Mouse (Mus musculus): ENCODE measurements at regions not wholly inside any gene's neighbourhood (a gene's known extent, or its start where the extent isn't known, plus 50 kb on each side); places are given as distances from the start of the nearest gene placed in this dataset.

DNA sequence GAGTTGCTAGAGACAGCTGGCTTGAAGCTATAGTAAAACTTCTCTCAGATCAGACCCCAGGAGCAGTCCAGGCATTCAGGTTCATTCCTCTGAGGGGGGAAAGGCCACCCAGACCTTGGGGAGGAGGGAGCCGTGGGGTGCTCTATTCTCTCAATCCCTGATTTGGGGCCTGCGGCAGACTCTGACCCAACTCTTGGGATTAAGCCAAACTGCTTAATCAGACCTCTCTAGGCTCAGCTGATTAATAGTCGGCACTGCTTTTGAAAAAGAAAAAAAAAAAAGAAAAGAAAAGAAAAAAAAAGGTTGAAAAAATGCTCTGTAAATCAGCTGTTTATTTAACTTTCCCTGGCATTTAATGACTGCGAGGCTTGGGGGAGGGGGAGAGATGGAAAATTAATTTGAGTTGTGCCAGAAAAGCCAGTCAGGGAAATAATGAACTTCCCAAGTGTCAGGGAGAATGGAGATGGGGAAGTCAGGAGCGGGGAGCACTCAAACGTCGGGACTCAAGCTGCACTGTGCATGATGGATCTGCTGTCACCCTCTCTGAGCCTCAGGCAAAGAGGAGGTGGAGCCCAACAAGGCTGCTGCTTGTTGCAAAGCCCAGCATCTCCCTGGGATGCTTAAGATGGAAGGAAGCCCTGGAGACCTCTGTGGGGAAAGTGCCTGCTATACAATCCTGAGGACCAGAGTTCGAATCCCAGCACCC, 120.5 kb upstream of the Igsf21 start:
- no peak overlapping the region for H3K4me3 ChIP-seq
- 44% methylated on average over 8 of the region's 8 CpGs for WGBS
- H3K9ac ChIP-seq: no peak overlapping the region
- ATAC-seq (ENCODE audit: extremely low read depth, insufficient number of reproducible peaks, low FRiP score, low TSS enrichment): no peak
- no peak overlapping the region for H3K4me2 ChIP-seq
- no peak overlapping the region for H3K27ac ChIP-seq (replicated peaks)
- H3K27me3 ChIP-seq (replicated peaks): peaks cover 24% of the 10 kb centered on the region
- H3K9me3 ChIP-seq: no peaks in the 10 kb centered on the region
- H3K4me1 ChIP-seq: no peaks in the 10 kb centered on the region
- H3K36me3 ChIP-seq: no peaks in the 10 kb centered on the region

DNA sequence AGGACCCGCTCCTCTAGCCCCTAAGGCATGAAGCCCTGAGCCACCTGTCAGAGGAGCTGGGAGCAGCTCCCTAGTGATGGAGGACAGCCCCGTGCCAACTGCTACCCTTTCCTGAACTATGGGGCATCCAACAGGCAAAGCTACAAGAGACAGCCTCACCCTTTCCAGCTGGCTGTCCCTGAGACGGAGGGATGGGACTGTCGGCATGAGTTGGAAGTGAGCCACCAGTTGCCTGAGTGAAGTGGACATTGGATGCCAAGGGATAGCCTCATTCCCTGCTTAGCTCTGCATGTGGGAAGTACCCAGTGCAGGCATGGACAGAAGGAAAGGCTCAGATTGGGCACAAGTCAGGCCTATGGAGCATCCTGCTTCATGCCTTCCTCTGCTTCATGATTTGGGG, 112.3 kb upstream of the Igsf21 start:
- Histone ChIP-seq H3K4me1 (no peaks in the 10 kb centered on the region), H3K9me3 (no peaks in the 10 kb centered on the region), H3K27ac (replicated peaks) (no peak overlapping the region), H3K4me3 (no peak overlapping the region), H3K4me2 (no peak overlapping the region), H3K36me3 (no peaks in the 10 kb centered on the region), H3K27me3 (replicated peaks) (peaks cover 11% of the 10 kb centered on the region; the same call in 1 of the 2 replicates), H3K9ac (no peak overlapping the region)
- no peak for ATAC-seq (ENCODE audit: extremely low read depth, insufficient number of reproducible peaks, low FRiP score, low TSS enrichment)
- 81% methylated on average over 4 of the region's 4 CpGs for WGBS

DNA sequence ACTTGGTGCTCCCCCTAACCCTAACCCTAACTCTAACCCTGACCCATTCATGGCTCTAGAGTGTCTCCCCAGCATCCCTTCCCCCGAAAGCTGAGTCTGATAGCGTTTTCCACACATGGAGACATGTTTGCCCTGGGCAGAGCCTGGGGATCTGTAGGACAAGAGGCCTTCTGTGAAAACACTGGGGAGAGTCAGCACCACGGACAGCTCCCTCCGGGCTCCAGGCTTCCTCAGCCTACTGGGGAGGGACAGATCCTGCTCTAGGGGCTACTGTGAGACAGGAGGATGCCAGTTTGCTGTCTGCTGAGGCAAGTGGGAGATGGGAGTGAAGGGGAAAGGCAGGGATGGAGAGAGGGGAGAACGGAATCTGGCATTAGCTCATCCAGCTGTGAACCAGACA, 111.5 kb upstream of the Igsf21 start:
- ATAC-seq (ENCODE audit: extremely low read depth, insufficient number of reproducible peaks, low FRiP score, low TSS enrichment): no peak
- H3K27me3 ChIP-seq (replicated peaks): peaks cover 10% of the 10 kb centered on the region; the same call in 1 of the 2 replicates
- WGBS: 11% methylated on average over 5 of the region's 5 CpGs
- no peak overlapping the region for H3K4me2 ChIP-seq
- no peak overlapping the region for H3K27ac ChIP-seq (replicated peaks)
- H3K9me3 ChIP-seq: no peaks in the 10 kb centered on the region
- no peaks in the 10 kb centered on the region for H3K4me1 ChIP-seq
- no peaks in the 10 kb centered on the region for H3K36me3 ChIP-seq
- H3K4me3 ChIP-seq: no peak overlapping the region
- H3K9ac ChIP-seq: no peak overlapping the region

DNA sequence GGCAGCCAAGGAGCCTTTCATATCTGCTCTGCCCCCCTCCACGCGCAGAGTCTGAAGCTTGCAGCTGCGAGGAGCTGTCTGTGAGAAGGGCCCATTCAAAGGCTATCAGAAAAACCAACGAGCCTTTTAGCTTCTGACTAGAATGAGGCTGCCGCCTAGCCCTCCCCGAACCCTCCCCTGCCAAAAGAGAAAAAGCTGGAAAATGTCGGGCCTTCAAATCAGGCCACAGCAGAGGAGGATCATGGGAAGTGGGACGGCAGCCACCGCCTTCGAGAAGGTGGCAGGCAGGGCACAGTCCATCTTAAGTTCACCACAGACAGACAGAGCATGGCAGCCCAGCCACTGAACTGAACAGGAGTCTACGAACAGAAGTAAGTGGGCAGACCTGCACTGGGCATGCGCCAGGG, 108.6 kb upstream of the Igsf21 start:
- no peak for ATAC-seq (ENCODE audit: extremely low read depth, insufficient number of reproducible peaks, low FRiP score, low TSS enrichment)
- Histone ChIP-seq H3K27ac (replicated peaks) (no peak overlapping the region), H3K4me1 (no peaks in the 10 kb centered on the region), H3K4me2 (no peak overlapping the region), H3K9me3 (no peaks in the 10 kb centered on the region), H3K36me3 (no peaks in the 10 kb centered on the region), H3K4me3 (no peak overlapping the region), H3K9ac (no peak overlapping the region), H3K27me3 (replicated peaks) (no peaks in the 10 kb centered on the region; the same call in 1 of the 2 replicates)
- WGBS: 67% methylated on average over 12 of the region's 12 CpGs

DNA sequence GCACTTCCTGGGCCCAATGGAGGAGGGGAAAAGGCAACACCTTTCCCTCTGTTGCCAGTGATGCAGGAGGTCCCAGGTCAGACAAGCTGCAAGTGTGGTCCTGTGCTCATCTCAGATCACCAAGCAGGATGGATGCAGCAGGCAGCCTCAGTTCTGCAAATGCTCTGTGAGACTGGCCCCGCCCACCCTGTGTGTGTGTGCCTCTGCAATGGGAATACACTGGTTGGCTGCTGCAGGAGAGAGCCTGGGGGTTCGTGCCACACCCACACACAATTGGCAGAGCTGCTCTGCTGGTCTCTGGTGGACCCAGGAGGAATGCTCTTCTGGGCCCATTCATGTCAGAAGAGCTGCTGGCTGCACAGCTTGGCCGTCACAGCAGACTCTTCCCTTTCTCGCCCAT, 102.2 kb upstream of the Igsf21 start:
- no peak overlapping the region for H3K9ac ChIP-seq
- ATAC-seq (ENCODE audit: extremely low read depth, insufficient number of reproducible peaks, low FRiP score, low TSS enrichment): no peak
- H3K27me3 ChIP-seq (replicated peaks): no peaks in the 10 kb centered on the region
- no peaks in the 10 kb centered on the region for H3K36me3 ChIP-seq
- no peaks in the 10 kb centered on the region for H3K9me3 ChIP-seq
- H3K4me2 ChIP-seq: no peak overlapping the region
- no peaks in the 10 kb centered on the region for H3K4me1 ChIP-seq
- no peak overlapping the region for H3K4me3 ChIP-seq
- WGBS: 57% methylated on average over 4 of the region's 4 CpGs
- H3K27ac ChIP-seq (replicated peaks): no peak overlapping the region

DNA sequence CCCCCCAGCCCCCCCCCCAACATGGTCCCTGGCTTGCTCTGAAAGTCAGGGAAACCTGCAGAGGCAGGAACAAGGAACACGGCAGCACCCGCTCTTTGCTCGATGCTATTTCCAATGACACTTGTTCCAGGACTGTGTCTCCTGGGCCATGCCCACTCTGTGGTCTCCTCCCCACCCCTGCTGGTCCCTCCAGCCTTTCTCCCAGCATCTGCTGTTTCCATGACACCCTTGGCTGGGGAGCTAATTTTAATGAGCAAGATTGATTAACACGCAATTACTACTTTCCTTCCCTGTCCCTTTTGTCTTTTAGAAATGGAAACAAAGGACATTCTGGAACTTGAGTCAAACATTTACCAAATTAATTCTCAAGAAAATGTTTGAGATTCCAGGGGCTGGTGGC, 83.6 kb upstream of the Igsf21 start:
- H3K4me3 ChIP-seq: no peak overlapping the region
- H3K4me1 ChIP-seq: no peaks in the 10 kb centered on the region
- H3K9me3 ChIP-seq: no peaks in the 10 kb centered on the region
- H3K9ac ChIP-seq: no peak overlapping the region
- no peak overlapping the region for H3K27ac ChIP-seq (replicated peaks)
- H3K27me3 ChIP-seq (replicated peaks): no peaks in the 10 kb centered on the region
- 86% methylated on average over 4 of the region's 4 CpGs for WGBS
- H3K4me2 ChIP-seq: no peak overlapping the region
- no peaks in the 10 kb centered on the region for H3K36me3 ChIP-seq
- no peak for ATAC-seq (ENCODE audit: extremely low read depth, insufficient number of reproducible peaks, low FRiP score, low TSS enrichment)

DNA sequence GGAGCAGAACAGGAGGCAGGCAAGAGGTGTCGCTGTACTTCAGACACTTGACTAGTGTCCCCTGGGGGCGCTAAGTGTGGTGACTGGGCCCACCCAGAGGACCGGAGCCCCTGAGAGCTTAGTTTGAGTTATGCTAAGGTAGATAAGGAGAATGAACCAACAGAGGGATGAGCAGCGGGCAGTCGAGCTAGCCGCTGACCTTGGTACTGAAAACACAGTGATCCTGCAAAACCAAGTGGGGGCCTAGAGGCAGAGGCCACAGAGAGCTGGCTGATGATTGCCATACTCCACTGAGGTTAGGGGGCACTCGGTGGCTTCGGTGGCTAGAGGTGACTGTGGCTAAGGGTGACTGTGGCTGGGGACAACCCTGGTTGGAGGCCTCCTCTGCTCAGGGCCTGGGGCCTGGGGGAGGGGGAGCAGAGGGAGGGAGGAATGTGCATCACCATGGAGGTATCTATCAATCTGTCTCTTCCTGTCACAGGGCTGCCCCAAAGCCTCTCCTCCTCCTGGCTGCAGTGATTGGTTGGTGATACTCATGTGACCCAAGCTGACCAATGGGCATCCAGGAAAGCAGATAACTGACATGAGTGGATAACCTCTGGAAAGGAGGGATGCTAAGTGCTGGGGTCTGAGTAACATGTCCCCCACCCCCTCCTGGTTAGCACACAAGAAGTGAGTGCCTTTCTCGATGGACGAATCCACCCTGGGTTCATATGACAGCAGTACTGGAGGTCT, 80.3 kb upstream of the Igsf21 start:
- Histone ChIP-seq H3K9me3 (peaks cover 2% of the 10 kb centered on the region; the same call in 1 of the 2 replicates), H3K4me1 (no peaks in the 10 kb centered on the region), H3K27me3 (replicated peaks) (no peaks in the 10 kb centered on the region), H3K4me3 (no peak overlapping the region), H3K4me2 (no peak overlapping the region), H3K27ac (replicated peaks) (no peak overlapping the region), H3K36me3 (no peaks in the 10 kb centered on the region), H3K9ac (no peak overlapping the region)
- ATAC-seq (ENCODE audit: extremely low read depth, insufficient number of reproducible peaks, low FRiP score, low TSS enrichment): no peak
- 19% methylated on average over 10 of the region's 10 CpGs for WGBS

DNA sequence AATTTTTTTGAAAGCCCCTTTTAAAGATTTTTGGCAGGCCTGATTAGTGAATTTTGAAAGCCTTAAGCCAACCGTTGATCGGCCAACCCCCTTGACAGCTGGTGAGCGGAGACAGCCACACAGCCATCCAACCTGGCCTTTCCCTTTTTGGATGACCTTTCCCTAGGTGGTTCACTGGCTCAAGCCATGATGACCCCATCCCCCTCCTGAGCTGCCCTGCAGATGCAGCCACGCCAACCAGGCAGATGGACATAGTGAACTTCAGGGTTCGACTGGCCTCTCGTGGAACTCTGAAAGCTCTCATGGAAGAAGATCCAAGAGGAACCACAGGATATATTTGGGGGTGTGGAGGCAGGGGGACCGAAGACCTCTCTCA, 79.1 kb upstream of the Igsf21 start:
- 79% methylated on average over 7 of the region's 7 CpGs for WGBS

DNA sequence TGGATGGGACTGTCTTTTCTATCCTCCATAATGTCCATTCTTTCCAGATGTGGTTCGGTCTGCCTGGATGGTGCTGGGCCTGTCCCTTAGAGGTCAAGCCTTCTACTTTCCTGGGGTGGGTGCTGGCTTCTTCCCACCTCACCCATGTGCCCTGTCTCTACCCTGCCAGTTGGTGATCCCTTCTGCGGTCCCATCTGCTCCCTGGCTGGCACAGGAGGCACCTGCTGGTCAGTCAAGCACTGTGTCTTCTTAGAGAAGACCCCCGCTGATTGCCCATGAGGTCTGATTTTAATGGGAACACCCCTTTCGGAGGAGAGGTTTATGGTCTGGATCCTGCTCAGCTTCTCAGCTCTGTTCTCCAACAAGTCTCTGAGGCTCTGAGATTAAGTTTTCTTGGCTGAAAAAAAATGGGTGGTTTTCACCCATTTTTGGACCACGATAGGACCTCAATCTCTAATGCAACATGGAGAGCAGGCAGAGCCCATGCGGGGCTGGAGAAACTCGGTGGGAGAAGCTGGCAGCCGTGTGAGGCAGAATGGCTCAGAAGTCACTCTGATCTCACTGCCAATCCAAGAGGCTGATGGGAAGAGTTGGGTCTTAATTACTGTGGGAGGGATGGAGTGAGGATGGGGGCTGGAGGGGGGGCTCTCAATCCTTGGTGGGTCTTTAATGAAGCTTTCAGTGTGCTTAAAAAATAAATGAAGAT, 78.5 kb upstream of the Igsf21 start:
- Histone ChIP-seq H3K27me3 (replicated peaks) (no peaks in the 10 kb centered on the region), H3K36me3 (no peaks in the 10 kb centered on the region), H3K4me3 (no peak overlapping the region), H3K9me3 (peaks cover 2% of the 10 kb centered on the region; the same call in 1 of the 2 replicates), H3K27ac (replicated peaks) (no peak overlapping the region), H3K9ac (no peak overlapping the region), H3K4me1 (no peaks in the 10 kb centered on the region), H3K4me2 (no peak overlapping the region)
- WGBS: 73% methylated on average over 8 of the region's 8 CpGs
- ATAC-seq (ENCODE audit: extremely low read depth, insufficient number of reproducible peaks, low FRiP score, low TSS enrichment): no peak

More for the DNA sequence above, 79.1 kb upstream of the Igsf21 start:
- Histone ChIP-seq H3K27me3 (replicated peaks) (no peaks in the 10 kb centered on the region), H3K4me2 (no peak overlapping the region), H3K4me3 (no peak overlapping the region), H3K4me1 (no peaks in the 10 kb centered on the region), H3K9me3 (peaks cover 2% of the 10 kb centered on the region; the same call in 1 of the 2 replicates), H3K36me3 (no peaks in the 10 kb centered on the region), H3K27ac (replicated peaks) (no peak overlapping the region), H3K9ac (no peak overlapping the region)
- ATAC-seq (ENCODE audit: extremely low read depth, insufficient number of reproducible peaks, low FRiP score, low TSS enrichment): no peak

DNA sequence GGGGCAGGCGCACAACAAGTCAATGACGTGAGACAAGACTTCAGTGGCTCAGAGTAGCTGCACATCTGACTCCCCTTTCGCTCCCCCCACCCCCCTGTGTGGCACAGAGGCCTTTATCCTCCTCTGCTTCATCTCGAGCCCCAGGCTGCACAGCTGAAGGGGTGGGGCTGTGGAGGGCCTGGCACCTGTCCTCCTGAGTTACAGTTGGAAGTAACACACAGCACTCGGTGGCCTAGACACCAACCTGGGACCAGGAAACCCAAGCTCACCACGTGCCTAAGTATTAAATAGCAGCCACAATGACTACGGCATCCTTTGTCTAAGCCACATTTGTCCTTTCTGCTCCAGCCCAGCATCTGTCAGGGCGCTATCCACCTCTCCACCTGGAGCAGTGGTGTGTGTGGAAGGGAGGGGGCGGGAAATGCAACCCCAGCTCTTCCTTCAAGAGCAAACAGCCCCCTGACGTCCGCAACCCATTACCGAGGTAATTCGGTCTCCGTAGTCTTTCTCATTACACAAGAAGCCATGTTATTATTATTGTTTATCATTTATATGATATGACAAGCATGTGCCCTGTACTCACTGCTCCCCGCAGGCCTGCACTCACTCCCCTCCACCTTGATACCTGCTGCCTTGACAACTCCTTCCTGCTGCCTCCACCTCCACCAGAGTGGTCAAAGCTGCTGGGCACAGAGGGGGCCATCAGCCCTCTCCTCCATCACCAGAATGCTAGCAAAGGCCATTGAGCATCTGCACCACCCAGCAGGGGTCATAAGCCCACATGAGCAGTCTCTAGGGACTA, 73.7 kb upstream of the Igsf21 start:
- no peaks in the 10 kb centered on the region; the same call in 1 of the 2 replicates for H3K27me3 ChIP-seq (replicated peaks)
- H3K27ac ChIP-seq (replicated peaks): no peak overlapping the region
- no peak for ATAC-seq (ENCODE audit: extremely low read depth, insufficient number of reproducible peaks, low FRiP score, low TSS enrichment)
- H3K9ac ChIP-seq: no peak overlapping the region
- H3K4me3 ChIP-seq: no peak overlapping the region
- H3K4me2 ChIP-seq: no peak overlapping the region
- WGBS: 67% methylated on average over 15 of the region's 15 CpGs
- no peaks in the 10 kb centered on the region for H3K36me3 ChIP-seq
- peaks cover 2% of the 10 kb centered on the region; the same call in 1 of the 2 replicates for H3K9me3 ChIP-seq
- H3K4me1 ChIP-seq: no peaks in the 10 kb centered on the region

DNA sequence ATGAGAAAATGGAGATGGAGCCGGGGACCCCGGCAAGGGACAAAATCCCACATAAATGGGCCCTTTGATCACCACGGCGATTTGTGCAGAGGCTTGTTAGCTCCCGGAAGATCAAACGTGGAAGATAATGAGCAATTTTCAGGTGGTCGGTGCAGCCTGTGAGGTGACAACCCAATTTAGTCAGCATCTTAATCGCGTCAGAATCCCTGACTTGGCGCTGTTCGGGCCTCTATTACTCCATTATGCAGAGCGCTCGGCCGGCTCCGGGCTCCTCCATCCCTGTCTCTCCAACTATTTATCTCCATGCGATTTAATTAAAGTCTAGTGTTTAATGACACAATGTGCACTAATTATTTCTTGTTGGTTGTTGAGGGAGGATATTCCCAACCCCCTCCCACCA, 66.1 kb upstream of the Igsf21 start:
- no peak for ATAC-seq (ENCODE audit: extremely low read depth, insufficient number of reproducible peaks, low FRiP score, low TSS enrichment)
- H3K36me3 ChIP-seq: no peaks in the 10 kb centered on the region
- 81% methylated on average over 16 of the region's 16 CpGs for WGBS
- no peaks in the 10 kb centered on the region; the same call in 1 of the 2 replicates for H3K27me3 ChIP-seq (replicated peaks)
- no peak overlapping the region for H3K4me2 ChIP-seq
- no peak overlapping the region for H3K9ac ChIP-seq
- H3K9me3 ChIP-seq: 0 out of 2 replicates have a peak, but pooled peaks cover 7% of the 10 kb centered on the region
- H3K4me3 ChIP-seq: no peak overlapping the region
- H3K27ac ChIP-seq (replicated peaks): no peak overlapping the region
- H3K4me1 ChIP-seq: no peaks in the 10 kb centered on the region

Measured in heart, embryonic 13.5 days (tissue).